Mouse (Mus musculus): ENCODE data around the gene Fbln7. TPM values are rescaled to one million over a fixed set of nuclear protein-coding genes. Genes with fewer than 3 reads are reported as not detected.

The Fbln7 gene
- polyA plus RNA-seq, 1 experiment from 2014 or later, result 12.4 TPM

- Histone ChIP-seq H3K27me3 (replicated peaks; ENCODE audit: control insufficient read depth, insufficient read depth, low read length) (no peaks in the 10 kb centered on the region), H3K27ac (ENCODE audit: low read length) (no peak overlapping the region), H3K36me3 (ENCODE audit: control insufficient read depth, insufficient read depth, low read length) (no peaks in the 10 kb centered on the region), H3K4me3 (ENCODE audit: low read length) (no peak overlapping the region), H3K9me3 (ENCODE audit: control insufficient read depth, low read length) (peaks cover 3% of the 10 kb centered on the region; the same call in 1 of the 2 replicates), H3K4me1 (ENCODE audit: control insufficient read depth, insufficient read depth, low read length) (no peaks in the 10 kb centered on the region), H3K9ac (ENCODE audit: low read depth, low read length) (no peak overlapping the region), H3K4me2 (ENCODE audit: low read depth, low read length) (no peak overlapping the region)
- no peak for ATAC-seq
- 84% methylated on average over 4 of the region's 4 CpGs for WGBS
These were observed 28.0 kb downstream of the Fbln7 start for GRCm38 (mm10) chr2:128890661-128891335.

GRCm38 (mm10) chr2:128892180-128892721, 29.5 kb downstream of the Fbln7 start:
- peak overlapping the region; percentile 74 for H3K4me2 ChIP-seq (ENCODE audit: low read depth, low read length)
- H3K4me3 ChIP-seq (ENCODE audit: low read length), result peak overlapping the region; percentile 47
- no peaks in the 10 kb centered on the region for H3K36me3 ChIP-seq (ENCODE audit: control insufficient read depth, insufficient read depth, low read length)
- H3K27me3 ChIP-seq (replicated peaks; ENCODE audit: control insufficient read depth, insufficient read depth, low read length), result no peaks in the 10 kb centered on the region
- H3K9me3 ChIP-seq (ENCODE audit: control insufficient read depth, low read length), result peaks cover 3% of the 10 kb centered on the region; the same call in 1 of the 2 replicates
- H3K27ac ChIP-seq (ENCODE audit: low read length), result no peak overlapping the region
- H3K4me1 ChIP-seq (ENCODE audit: control insufficient read depth, insufficient read depth, low read length), result no peaks in the 10 kb centered on the region
- peak overlapping the region; percentile 44 for H3K9ac ChIP-seq (ENCODE audit: low read depth, low read length)
- peak; percentile 67; the same call in 1 of the 2 replicates for ATAC-seq
- WGBS, result 5% methylated on average over 35 of the region's 37 CpGs

DNA sequence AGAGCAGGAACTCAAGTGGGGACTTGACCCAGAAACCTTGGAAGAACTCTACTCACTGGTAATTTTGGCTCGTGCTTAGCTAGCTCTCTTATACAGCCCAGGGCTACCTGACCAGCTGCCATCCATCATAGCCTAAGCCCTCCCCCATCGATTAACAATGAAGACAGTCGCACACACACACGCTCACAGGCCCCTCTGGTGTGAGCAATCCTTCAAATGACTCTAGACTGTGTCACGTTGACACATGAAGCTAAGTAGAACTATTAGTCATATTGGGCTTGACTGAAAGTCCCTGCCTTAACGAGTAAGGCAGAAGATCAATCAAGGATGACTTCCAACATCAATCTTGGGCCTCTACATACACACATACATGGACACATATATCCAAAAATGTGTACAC, 40.1 kb downstream of the Fbln7 start:
- no peaks in the 10 kb centered on the region for H3K4me1 ChIP-seq (ENCODE audit: control insufficient read depth, insufficient read depth, low read length)
- no peaks in the 10 kb centered on the region for H3K27me3 ChIP-seq (replicated peaks; ENCODE audit: control insufficient read depth, insufficient read depth, low read length)
- 0 out of 2 replicates have a peak, but pooled peaks cover 2% of the 10 kb centered on the region for H3K9me3 ChIP-seq (ENCODE audit: control insufficient read depth, low read length)
- no peak overlapping the region for H3K4me3 ChIP-seq (ENCODE audit: low read length)
- ATAC-seq, result no peak
- no peak overlapping the region for H3K4me2 ChIP-seq (ENCODE audit: low read depth, low read length)
- no peaks in the 10 kb centered on the region for H3K36me3 ChIP-seq (ENCODE audit: control insufficient read depth, insufficient read depth, low read length)
- H3K9ac ChIP-seq (ENCODE audit: low read depth, low read length), result no peak overlapping the region
- no peak overlapping the region for H3K27ac ChIP-seq (ENCODE audit: low read length)
- 77% methylated on average over 6 of the region's 6 CpGs for WGBS

- no peak for ATAC-seq
- no peak overlapping the region for H3K4me3 ChIP-seq (ENCODE audit: low read length)
- no peaks in the 10 kb centered on the region for H3K27me3 ChIP-seq (replicated peaks; ENCODE audit: control insufficient read depth, insufficient read depth, low read length)
- 0 out of 2 replicates have a peak, but pooled peaks cover 2% of the 10 kb centered on the region for H3K9me3 ChIP-seq (ENCODE audit: control insufficient read depth, low read length)
- H3K36me3 ChIP-seq (ENCODE audit: control insufficient read depth, insufficient read depth, low read length), result no peaks in the 10 kb centered on the region
- no peak overlapping the region for H3K4me2 ChIP-seq (ENCODE audit: low read depth, low read length)
- H3K9ac ChIP-seq (ENCODE audit: low read depth, low read length), result no peak overlapping the region
- no peak overlapping the region for H3K27ac ChIP-seq (ENCODE audit: low read length)
- WGBS, result 76% methylated on average over 3 of the region's 3 CpGs
- no peaks in the 10 kb centered on the region for H3K4me1 ChIP-seq (ENCODE audit: control insufficient read depth, insufficient read depth, low read length)
These were observed 40.9 kb downstream of the Fbln7 start for GRCm38 (mm10) chr2:128903661-128904060.

DNA sequence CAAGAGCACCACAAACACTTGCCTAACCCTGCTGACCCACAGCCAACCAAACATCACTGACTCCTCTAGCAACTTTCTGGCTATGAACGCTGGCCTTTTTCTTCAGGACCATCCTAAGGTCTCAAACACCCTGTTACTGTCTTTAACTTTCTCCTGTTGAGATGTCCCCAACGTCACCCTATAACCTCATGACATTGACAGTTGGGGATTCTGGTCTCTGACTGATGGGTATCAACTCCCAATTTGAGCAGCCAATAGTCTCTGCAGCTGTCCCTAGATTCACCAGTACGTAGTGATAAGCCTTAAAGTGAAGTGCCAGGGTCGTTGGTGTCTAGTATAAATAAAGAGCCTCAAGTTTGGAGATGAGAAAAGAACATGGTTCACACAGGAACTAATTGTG, 52.2 kb downstream of the Fbln7 start:
- Histone ChIP-seq H3K9ac (ENCODE audit: low read depth, low read length) (no peak overlapping the region), H3K36me3 (ENCODE audit: control insufficient read depth, insufficient read depth, low read length) (no peaks in the 10 kb centered on the region), H3K27ac (ENCODE audit: low read length) (no peak overlapping the region), H3K4me2 (ENCODE audit: low read depth, low read length) (no peak overlapping the region), H3K4me3 (ENCODE audit: low read length) (no peak overlapping the region), H3K27me3 (replicated peaks; ENCODE audit: control insufficient read depth, insufficient read depth, low read length) (no peaks in the 10 kb centered on the region), H3K9me3 (ENCODE audit: control insufficient read depth, low read length) (no peaks in the 10 kb centered on the region), H3K4me1 (ENCODE audit: control insufficient read depth, insufficient read depth, low read length) (no peaks in the 10 kb centered on the region)
- ATAC-seq, result no peak
- WGBS, result 82% methylated on average over 4 of the region's 4 CpGs

GRCm38 (mm10) chr2:128916528-128916927, 53.7 kb downstream of the Fbln7 start:
- ATAC-seq, result no peak
- no peak overlapping the region for H3K4me2 ChIP-seq (ENCODE audit: low read depth, low read length)
- no peaks in the 10 kb centered on the region for H3K36me3 ChIP-seq (ENCODE audit: control insufficient read depth, insufficient read depth, low read length)
- H3K4me3 ChIP-seq (ENCODE audit: low read length), result no peak overlapping the region
- 73% methylated on average over 3 of the region's 3 CpGs for WGBS
- no peak overlapping the region for H3K9ac ChIP-seq (ENCODE audit: low read depth, low read length)
- no peaks in the 10 kb centered on the region for H3K4me1 ChIP-seq (ENCODE audit: control insufficient read depth, insufficient read depth, low read length)
- H3K27ac ChIP-seq (ENCODE audit: low read length), result no peak overlapping the region
- H3K27me3 ChIP-seq (replicated peaks; ENCODE audit: control insufficient read depth, insufficient read depth, low read length), result no peaks in the 10 kb centered on the region
- H3K9me3 ChIP-seq (ENCODE audit: control insufficient read depth, low read length), result no peaks in the 10 kb centered on the region

DNA sequence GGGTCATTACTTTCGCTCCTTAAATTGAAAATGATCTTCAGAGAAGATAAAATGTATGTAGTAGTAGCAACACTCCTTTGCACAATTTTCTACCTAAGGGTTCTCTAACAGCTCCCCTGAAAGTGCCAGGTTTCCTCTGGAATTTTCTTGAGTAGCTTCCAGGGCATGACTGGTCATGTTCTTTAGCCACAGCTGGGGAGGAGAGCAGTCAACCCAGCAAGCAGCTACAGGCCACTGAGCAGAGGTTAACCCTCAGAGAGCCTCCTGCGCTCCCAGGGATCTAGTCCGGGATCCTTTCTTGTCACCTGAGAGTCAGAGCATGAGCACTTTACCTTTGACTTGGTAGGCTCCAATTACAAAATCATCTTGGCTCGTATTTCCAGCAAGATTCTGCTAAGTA, 62.0 kb downstream of the Fbln7 start:
- Histone ChIP-seq H3K4me3 (ENCODE audit: low read length) (no peak overlapping the region), H3K9me3 (ENCODE audit: control insufficient read depth, low read length) (no peaks in the 10 kb centered on the region), H3K36me3 (ENCODE audit: control insufficient read depth, insufficient read depth, low read length) (no peaks in the 10 kb centered on the region), H3K4me1 (ENCODE audit: control insufficient read depth, insufficient read depth, low read length) (no peaks in the 10 kb centered on the region), H3K4me2 (ENCODE audit: low read depth, low read length) (no peak overlapping the region), H3K9ac (ENCODE audit: low read depth, low read length) (no peak overlapping the region), H3K27ac (ENCODE audit: low read length) (no peak overlapping the region), H3K27me3 (replicated peaks; ENCODE audit: control insufficient read depth, insufficient read depth, low read length) (no peaks in the 10 kb centered on the region)
- ATAC-seq, result no peak
- WGBS, result 90% methylated on average over 4 of the region's 4 CpGs

DNA sequence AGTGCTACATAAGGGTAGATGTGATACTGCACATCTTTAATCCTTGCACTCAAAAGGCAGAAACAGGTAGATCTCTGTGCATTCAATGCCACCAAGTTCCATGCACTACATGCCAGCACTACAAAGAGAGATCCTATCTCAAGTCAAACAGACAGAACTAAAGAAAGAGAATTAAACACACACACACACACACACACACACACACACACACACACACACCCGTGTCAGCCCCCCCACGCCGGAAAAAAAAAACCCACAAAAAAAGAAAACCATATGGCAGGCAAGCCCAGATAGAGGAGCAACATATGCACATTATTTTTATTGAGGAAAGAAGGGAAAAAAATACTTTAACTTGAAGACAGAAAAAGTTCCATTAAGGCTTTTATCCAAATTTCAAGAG, 65.7 kb downstream of the Fbln7 start:
- Histone ChIP-seq H3K4me3 (ENCODE audit: low read length) (no peak overlapping the region), H3K27me3 (replicated peaks; ENCODE audit: control insufficient read depth, insufficient read depth, low read length) (no peaks in the 10 kb centered on the region), H3K4me2 (ENCODE audit: low read depth, low read length) (no peak overlapping the region), H3K4me1 (ENCODE audit: control insufficient read depth, insufficient read depth, low read length) (no peaks in the 10 kb centered on the region), H3K9ac (ENCODE audit: low read depth, low read length) (no peak overlapping the region), H3K36me3 (ENCODE audit: control insufficient read depth, insufficient read depth, low read length) (no peaks in the 10 kb centered on the region), H3K27ac (ENCODE audit: low read length) (no peak overlapping the region), H3K9me3 (ENCODE audit: control insufficient read depth, low read length) (no peaks in the 10 kb centered on the region)
- ATAC-seq, result no peak
- WGBS, result 88% methylated on average over 3 of the region's 3 CpGs

DNA sequence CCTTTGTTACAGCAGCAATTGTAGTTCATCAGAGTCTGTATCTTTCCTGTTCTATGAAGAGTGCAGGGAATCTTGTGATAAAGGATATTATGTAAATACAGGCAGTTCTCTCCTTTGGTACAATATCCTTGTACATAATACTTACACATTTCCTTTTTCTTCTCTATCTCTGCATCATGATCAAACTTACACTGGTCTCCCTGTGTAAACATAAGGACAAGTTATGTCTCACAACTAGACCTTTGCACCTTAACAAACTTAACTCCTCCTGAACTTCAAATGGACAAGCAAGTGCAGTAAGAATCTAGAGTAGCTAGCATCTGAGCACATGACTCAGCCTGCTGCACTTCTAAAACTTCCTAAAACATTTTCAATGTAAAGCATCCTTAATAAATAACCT, 67.9 kb downstream of the Fbln7 start:
- Histone ChIP-seq H3K4me2 (ENCODE audit: low read depth, low read length) (no peak overlapping the region), H3K27me3 (replicated peaks; ENCODE audit: control insufficient read depth, insufficient read depth, low read length) (no peaks in the 10 kb centered on the region), H3K9ac (ENCODE audit: low read depth, low read length) (no peak overlapping the region), H3K4me1 (ENCODE audit: control insufficient read depth, insufficient read depth, low read length) (no peaks in the 10 kb centered on the region), H3K4me3 (ENCODE audit: low read length) (no peak overlapping the region), H3K36me3 (ENCODE audit: control insufficient read depth, insufficient read depth, low read length) (no peaks in the 10 kb centered on the region), H3K27ac (ENCODE audit: low read length) (no peak overlapping the region), H3K9me3 (ENCODE audit: control insufficient read depth, low read length) (no peaks in the 10 kb centered on the region)
- peak; percentile 76 for ATAC-seq

DNA sequence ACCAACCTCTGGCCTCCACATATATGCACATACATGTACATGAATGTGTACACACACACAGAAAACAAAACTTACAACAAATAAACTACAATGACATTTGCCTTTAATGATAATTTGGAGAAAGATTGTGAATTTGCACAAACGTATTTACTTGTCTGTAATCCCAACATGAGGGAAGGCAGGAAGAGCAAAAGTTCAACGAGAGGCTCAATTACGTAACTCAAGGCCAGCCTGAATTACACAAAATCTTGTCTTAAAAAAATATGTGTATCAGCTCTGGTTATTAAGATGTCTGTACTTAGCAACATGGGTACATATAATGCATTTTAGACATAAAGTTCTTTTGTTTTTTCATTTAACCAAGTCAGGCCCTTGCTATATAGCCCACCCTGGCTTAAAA, 73.5 kb downstream of the Fbln7 start:
- H3K9me3 ChIP-seq (ENCODE audit: control insufficient read depth, low read length), result no peaks in the 10 kb centered on the region
- no peak for ATAC-seq
- H3K4me3 ChIP-seq (ENCODE audit: low read length), result no peak overlapping the region
- WGBS, result 89% methylated on average over 3 of the region's 3 CpGs
- H3K27ac ChIP-seq (ENCODE audit: low read length), result no peak overlapping the region
- no peaks in the 10 kb centered on the region for H3K27me3 ChIP-seq (replicated peaks; ENCODE audit: control insufficient read depth, insufficient read depth, low read length)
- H3K9ac ChIP-seq (ENCODE audit: low read depth, low read length), result no peak overlapping the region
- no peaks in the 10 kb centered on the region for H3K36me3 ChIP-seq (ENCODE audit: control insufficient read depth, insufficient read depth, low read length)
- H3K4me2 ChIP-seq (ENCODE audit: low read depth, low read length), result no peak overlapping the region
- no peaks in the 10 kb centered on the region for H3K4me1 ChIP-seq (ENCODE audit: control insufficient read depth, insufficient read depth, low read length)
